Mouse (Mus musculus) liver, embryonic 14.5 days (tissue): ENCODE measurements around the gene Tpm1.

Experiments
- CTCF ChIP-seq: IDR thresholded peaks from 2 replicates; pipeline ENCODE4 v1.5.1; 2016; ENCODE audit warnings: antibody characterized with exemption, low read depth, control low read depth
- EP300 ChIP-seq: IDR thresholded peaks from 2 replicates; pipeline ENCODE4 v1.6.1; 2016; ENCODE audit warnings: antibody characterized with exemption, low read depth

GRCm38 (mm10) chr9:66991021-66991749, 58.0 kb downstream of the Tpm1 start:
- no peak for TF ChIP-seq CTCF
- TF ChIP-seq EP300, result no peak
